Comparison of ENCODE assay signal across 8 mouse cellular contexts in genomic region chr1:163994173-163994720, GRCm38 (mm10). TPM values are rescaled to one million over a fixed set of nuclear protein-coding genes. Genes with fewer than 3 reads are reported as not detected.
A peak's percentile ranks its signal among the peaks of the same experiment; 100 is the strongest.
DNase-seq lines count a peak whose midpoint lies in the region; ATAC-seq lines count a peak whose summit lies in the region.

No protein-coding gene starts in this region.

- no peaks in the 10 kb centered on the region for H3K27me3 ChIP-seq in heart, embryonic 16.5 days (ENCODE audit: control insufficient read depth, insufficient read depth, low read length)
- no peaks in the 10 kb centered on the region for H3K27me3 ChIP-seq in hindbrain, embryonic 15.5 days
- no peaks in the 10 kb centered on the region for H3K27me3 ChIP-seq in midbrain, embryonic 12.5 days

- no peak for DNase-seq in heart, adult 9 months (ENCODE audit: low spot score in 2 of 2)
- DNase-seq in brain, adult 2 months (ENCODE audit: low read depth, low spot score) = peak; percentile 1
- DNase-seq in right cerebral cortex, postnatal 4 days = no peak
- DNase-seq in right cerebral cortex, postnatal 25 days = no peak
- DNase-seq in left cerebral cortex, adult 11 months (ENCODE audit: low spot score) = no peak

- H3K4me3 ChIP-seq in heart, embryonic 16.5 days (ENCODE audit: low read length) = peak overlapping the region; percentile 70
- peak overlapping the region; percentile 96 for H3K4me3 ChIP-seq in hindbrain, embryonic 15.5 days
- H3K4me3 ChIP-seq in midbrain, embryonic 12.5 days = peak overlapping the region; percentile 71

- peaks cover 10% of the 10 kb centered on the region for H3K4me1 ChIP-seq in heart, embryonic 16.5 days (ENCODE audit: control insufficient read depth, insufficient read depth, low read length)
- peaks cover 17% of the 10 kb centered on the region for H3K4me1 ChIP-seq in hindbrain, embryonic 15.5 days (replicated peaks)
- peaks cover 9% of the 10 kb centered on the region for H3K4me1 ChIP-seq in midbrain, embryonic 12.5 days

- peak overlapping the region; percentile 78 for H3K9ac ChIP-seq in heart, embryonic 16.5 days (ENCODE audit: low read length)
- peak overlapping the region; percentile 71 for H3K9ac ChIP-seq in hindbrain, embryonic 15.5 days
- peak overlapping the region; percentile 71 for H3K9ac ChIP-seq in midbrain, embryonic 12.5 days (replicated peaks)

- peak overlapping the region; percentile 91 for H3K4me2 ChIP-seq in heart, embryonic 16.5 days (ENCODE audit: low read depth, low read length)
- H3K4me2 ChIP-seq in hindbrain, embryonic 15.5 days = peak overlapping the region; percentile 80
- peak overlapping the region; percentile 72 for H3K4me2 ChIP-seq in midbrain, embryonic 12.5 days (replicated peaks)

- peak; percentile 64 for ATAC-seq in heart, embryonic 16.5 days (replicated peaks; ENCODE audit: extremely low read depth, insufficient read depth, low FRiP score)
- peak; percentile 86 for ATAC-seq in hindbrain, embryonic 15.5 days (ENCODE audit: low FRiP score, low read depth)
- ATAC-seq in midbrain, embryonic 12.5 days (ENCODE audit: low FRiP score, low read depth) = peak; percentile 59; the same call in 1 of the 2 replicates

- H3K27ac ChIP-seq in heart, embryonic 16.5 days (ENCODE audit: low read length) = no peak overlapping the region
- peak overlapping the region; percentile 55; the same call in 1 of the 2 replicates for H3K27ac ChIP-seq in hindbrain, embryonic 15.5 days (replicated peaks)
- no peak overlapping the region for H3K27ac ChIP-seq in midbrain, embryonic 12.5 days (replicated peaks)

- no peaks in the 10 kb centered on the region for H3K9me3 ChIP-seq in heart, embryonic 16.5 days (replicated peaks; ENCODE audit: control insufficient read depth, low read length)
- no peaks in the 10 kb centered on the region for H3K9me3 ChIP-seq in hindbrain, embryonic 15.5 days
- H3K9me3 ChIP-seq in midbrain, embryonic 12.5 days = no peaks in the 10 kb centered on the region

- peaks cover 2% of the 10 kb centered on the region; the same call in 1 of the 2 replicates for H3K36me3 ChIP-seq in heart, embryonic 16.5 days (ENCODE audit: control insufficient read depth, insufficient read depth)
- no peaks in the 10 kb centered on the region for H3K36me3 ChIP-seq in hindbrain, embryonic 15.5 days
- no peaks in the 10 kb centered on the region for H3K36me3 ChIP-seq in midbrain, embryonic 12.5 days

- WGBS in heart, embryonic 16.5 days = 1% methylated on average over 38 of the region's 38 CpGs
- WGBS in hindbrain, embryonic 15.5 days = 2% methylated on average over 38 of the region's 38 CpGs
- WGBS in midbrain, embryonic 12.5 days = 1% methylated on average over 38 of the region's 38 CpGs

RNA-seq across cellular contexts. Expression of gene BC055324, which starts 0.3 kb away (rescaled TPM):
- 12.2 and 13.1 TPM in 2 replicates for polyA plus RNA-seq in heart, embryonic 16.5 days (2015; fragmentation: Nextera tagmentation; extraction: Ambion mirVana)
- 5.4 and 6.3 TPM in 2 replicates for polyA plus RNA-seq in hindbrain, embryonic 15.5 days (2015; fragmentation: Nextera tagmentation; extraction: Ambion mirVana)
- 23.7 and 24.4 TPM in 2 replicates for polyA plus RNA-seq in midbrain, embryonic 12.5 days (2016; fragmentation: Nextera tagmentation; extraction: Ambion mirVana)

RNA-seq across cellular contexts. Expression of gene Mettl18, which starts 0.4 kb away (rescaled TPM):
- 7.1 and 7.4 TPM in 2 replicates for polyA plus RNA-seq in heart, embryonic 16.5 days (2015; fragmentation: Nextera tagmentation; extraction: Ambion mirVana)
- 6.6 and 6.9 TPM in 2 replicates for polyA plus RNA-seq in hindbrain, embryonic 15.5 days (2015; fragmentation: Nextera tagmentation; extraction: Ambion mirVana)
- 9.4 and 10.1 TPM in 2 replicates for polyA plus RNA-seq in midbrain, embryonic 12.5 days (2016; fragmentation: Nextera tagmentation; extraction: Ambion mirVana)

RNA-seq across cellular contexts. Expression of gene Sele, which starts 53.8 kb away (rescaled TPM):
- polyA plus RNA-seq in heart, embryonic 16.5 days (2015; fragmentation: Nextera tagmentation; extraction: Ambion mirVana) = 2.2 and 3.0 TPM in 2 replicates
- not detected in 2 replicates for polyA plus RNA-seq in hindbrain, embryonic 15.5 days (2015; fragmentation: Nextera tagmentation; extraction: Ambion mirVana)
- polyA plus RNA-seq in midbrain, embryonic 12.5 days (2016; fragmentation: Nextera tagmentation; extraction: Ambion mirVana) = not detected in 2 replicates
